Mouse (Mus musculus) erythroblast, embryonic 14.5 days (primary cell): ENCODE data around the gene Vmn1r211.
"Not testable (repeated sequence)": the region's sequence is repeated elsewhere in the genome, so short reads cannot be mapped to it uniquely, and the experiment has no call there.

Source experiments
- GATA1 ChIP-seq: IDR thresholded peaks from 2 replicates; pipeline ENCODE4 v1.6.1; 2012; ENCODE audit warnings: low read length, inconsistent platforms, mixed read lengths
- TAL1 ChIP-seq: IDR thresholded peaks from 3 replicates; pipeline ENCODE4 v1.6.1; 2012; ENCODE audit warnings: low read length, inconsistent platforms, mixed read lengths

- not testable (repeated sequence) for TF ChIP-seq GATA1, TAL1
Observed at GRCm38 (mm10) chr13:22821601-22822000, 35.8 kb downstream of the Vmn1r211 start.
